Mouse (Mus musculus) heart, postnatal 0 days (tissue): Measurements from ENCODE around the gene Efr3b.

Experiments used
- CTCF ChIP-seq: IDR thresholded peaks from 2 replicates; pipeline ENCODE4 v1.5.1; 2016; ENCODE audit warnings: antibody characterized with exemption, control low read depth, low read depth
- EP300 ChIP-seq: IDR thresholded peaks from 2 replicates; pipeline ENCODE4 v1.6.1; 2016; ENCODE audit warnings: antibody characterized with exemption, low read depth

- TF ChIP-seq CTCF (peak; percentile 18), EP300 (no peak)
Measured at GRCm38 (mm10) chr12:4038061-4039041, at the start of gene Efr3b.
